Mouse (Mus musculus): ENCODE results near the gene Kcnip4. TPM values are rescaled to one million over a fixed set of nuclear protein-coding genes. Genes with fewer than 3 reads are reported as not detected.

Kcnip4 gene
- total and polyA plus RNA-seq, 3 experiments, result 0.19 TPM; not detected in 2

GRCm38 (mm10) chr5:48650496-48650895 lies 874.2 kb downstream of the Kcnip4 start:
- Histone ChIP-seq H3K79me2 (ENCODE audit: control insufficient read depth, insufficient read depth, low read length, poor library complexity) (no peaks in the 10 kb centered on the region), H3K4me3 (ENCODE audit: control insufficient read depth in 1 of 2, insufficient read depth in 1 of 2, low read depth in 2 of 2, low read length in 2 of 2) (no peak overlapping the region), H3K9me3 (replicated peaks; ENCODE audit: insufficient read depth, low read length) (no peaks in the 10 kb centered on the region), H3K9ac (ENCODE audit: control insufficient read depth, low read depth, low read length, poor library complexity, severe bottlenecking) (no peak overlapping the region), H3K27me3 (ENCODE audit: control insufficient read depth in 1 of 2, insufficient read depth in 2 of 2, low read length in 2 of 2) (peaks cover 0 to 2% of the 10 kb centered on the region in 2 experiments; a peak in 1 of 4 replicates), H3K27ac (ENCODE audit: control insufficient read depth, low read depth, low read length) (no peak overlapping the region), H3K36me3 (ENCODE audit: control insufficient read depth in 1 of 2, insufficient read depth in 2 of 2, low read length in 2 of 2) (no peaks in the 10 kb centered on the region), H3K4me1 (ENCODE audit: control insufficient read depth in 1 of 2, insufficient read depth in 2 of 2, low read length in 2 of 2) (no peaks in the 10 kb centered on the region)
- TF ChIP-seq POLR2AphosphoS2 (IDR thresholded peaks at IDR 0.05; ENCODE audit: low read length) (no peak), MYC (IDR thresholded peaks at IDR 0.05; ENCODE audit: low read depth, low read length) (no peak), CTCF (IDR thresholded peaks at IDR 0.05 in 2 of 3, conservative IDR thresholded peaks at IDR 0.05 in 1 of 3; ENCODE audit: control insufficient read depth in 1 of 3, insufficient read depth in 1 of 3, low read depth in 2 of 3, low read length in 3 of 3, poor library complexity in 1 of 3, severe bottlenecking in 1 of 3) (no peak), EP300 (IDR thresholded peaks at IDR 0.05; ENCODE audit: low read depth in 1 of 2, low read length in 2 of 2) (no peak), TCF12 (IDR thresholded peaks at IDR 0.05; ENCODE audit: low read depth, low read length) (no peak), POLR2AphosphoS5 (IDR thresholded peaks at IDR 0.05; ENCODE audit: borderline replicate concordance, low read depth, low read length) (no peak), CHD2 (IDR thresholded peaks at IDR 0.05; ENCODE audit: low read length) (no peak), MXI1 (IDR thresholded peaks at IDR 0.05; ENCODE audit: low read depth, low read length) (no peak), ZC3H11A (IDR thresholded peaks at IDR 0.05; ENCODE audit: low read depth, low read length) (no peak), NELFE (IDR thresholded peaks at IDR 0.05; ENCODE audit: low read depth, low read length) (no peak), SIN3A (IDR thresholded peaks at IDR 0.05; ENCODE audit: low read length) (no peak), SMC3 (IDR thresholded peaks at IDR 0.05; ENCODE audit: low read depth, low read length) (no peak), HCFC1 (IDR thresholded peaks at IDR 0.05; ENCODE audit: low read depth, low read length) (no peak), RAD21 (IDR thresholded peaks at IDR 0.05; ENCODE audit: low read depth, low read length) (no peak), MAFK (IDR thresholded peaks at IDR 0.05; ENCODE audit: borderline replicate concordance, low read depth, low read length) (no peak), JUND (IDR thresholded peaks at IDR 0.05; ENCODE audit: low read depth, low read length) (no peak), GABPA (IDR thresholded peaks at IDR 0.05; ENCODE audit: low read depth, low read length) (no peak), MAZ (IDR thresholded peaks at IDR 0.05; ENCODE audit: low read depth, low read length) (no peak), CHD1 (IDR thresholded peaks at IDR 0.05; ENCODE audit: low read depth, low read length) (no peak)
- no peak for DNase-seq (ENCODE audit: low read depth, low spot score)

- Histone ChIP-seq H3K9ac (ENCODE audit: control insufficient read depth, low read depth, low read length, poor library complexity, severe bottlenecking) (no peak overlapping the region), H3K4me1 (ENCODE audit: control insufficient read depth in 1 of 2, insufficient read depth in 2 of 2, low read length in 2 of 2) (no peaks in the 10 kb centered on the region), H3K27me3 (ENCODE audit: control insufficient read depth in 1 of 2, insufficient read depth in 2 of 2, low read length in 2 of 2) (no peaks in the 10 kb centered on the region), H3K36me3 (ENCODE audit: control insufficient read depth in 1 of 2, insufficient read depth in 2 of 2, low read length in 2 of 2) (no peaks in the 10 kb centered on the region), H3K4me3 (ENCODE audit: control insufficient read depth in 1 of 2, insufficient read depth in 1 of 2, low read depth in 2 of 2, low read length in 2 of 2) (no peak overlapping the region), H3K27ac (ENCODE audit: control insufficient read depth, low read depth, low read length) (no peak overlapping the region), H3K9me3 (replicated peaks; ENCODE audit: insufficient read depth, low read length) (no peaks in the 10 kb centered on the region), H3K79me2 (ENCODE audit: control insufficient read depth, insufficient read depth, low read length, poor library complexity) (no peaks in the 10 kb centered on the region)
- no peak for TF ChIP-seq RCOR1 (IDR thresholded peaks at IDR 0.05; ENCODE audit: low read depth, low read length)
- TF ChIP-seq POLR2AphosphoS5 (IDR thresholded peaks at IDR 0.05; ENCODE audit: borderline replicate concordance, low read depth, low read length), result no peak
- TF ChIP-seq USF2 (IDR thresholded peaks at IDR 0.05; ENCODE audit: borderline replicate concordance in 1 of 2, insufficient read depth in 1 of 2, low read depth in 1 of 2, low read length in 2 of 2), result no peak
- no peak for TF ChIP-seq MYB (IDR thresholded peaks at IDR 0.05; ENCODE audit: low read depth, low read length)
- no peak for TF ChIP-seq NRF1 (IDR thresholded peaks at IDR 0.05; ENCODE audit: insufficient read depth, low read depth, low read length, poor library complexity, severe bottlenecking)
- TF ChIP-seq BHLHE40 (IDR thresholded peaks at IDR 0.05; ENCODE audit: borderline replicate concordance, low read depth, low read length), result no peak
- TF ChIP-seq CHD2 (IDR thresholded peaks at IDR 0.05; ENCODE audit: low read length), result no peak
- TF ChIP-seq ELF1 (IDR thresholded peaks at IDR 0.05; ENCODE audit: low read depth, low read length), result no peak
- no peak for TF ChIP-seq EP300 (IDR thresholded peaks at IDR 0.05; ENCODE audit: low read depth in 1 of 2, low read length in 2 of 2)
- TF ChIP-seq TAL1 (IDR thresholded peaks at IDR 0.05; ENCODE audit: low read length), result no peak
- TF ChIP-seq MAX (IDR thresholded peaks at IDR 0.05; ENCODE audit: low read length), result no peak
- no peak for TF ChIP-seq MXI1 (IDR thresholded peaks at IDR 0.05; ENCODE audit: low read depth, low read length)
- TF ChIP-seq CHD1 (IDR thresholded peaks at IDR 0.05; ENCODE audit: low read depth, low read length), result no peak
- no peak for TF ChIP-seq RAD21 (IDR thresholded peaks at IDR 0.05; ENCODE audit: low read depth, low read length)
- TF ChIP-seq CTCF (IDR thresholded peaks at IDR 0.05 in 2 of 3, conservative IDR thresholded peaks at IDR 0.05 in 1 of 3; ENCODE audit: control insufficient read depth in 1 of 3, insufficient read depth in 1 of 3, low read depth in 2 of 3, low read length in 3 of 3, poor library complexity in 1 of 3, severe bottlenecking in 1 of 3), result no peak
- no peak for DNase-seq (ENCODE audit: low read depth, low spot score)
Observed at GRCm38 (mm10) chr5:48636675-48637074, 888.0 kb downstream of the Kcnip4 start.

All from MEL (cell line).